Mouse (Mus musculus): Measurements from ENCODE around the gene Adh7.

GRCm38 (mm10) chr3:138227082-138227481 is 9.5 kb downstream of the Adh7 start:
- TF ChIP-seq CTCF (IDR thresholded peaks at IDR 0.05; ENCODE audit: low read depth) (no peak), EP300 (optimal IDR thresholded peaks at IDR 0.05) (no peak)
